Mouse (Mus musculus) kidney, adult 2 months (tissue): ENCODE data around the gene Dcdc2b.

Source experiments
- CTCF ChIP-seq: fragments of 200-500 bp; conservative IDR thresholded peaks from 2 replicates; pipeline ENCODE4 v1.5.1; 2011; ENCODE audit warnings: low read depth, mild to moderate bottlenecking, control low read depth, low read length, moderate library complexity, mixed read lengths; ENCODE audit not compliant: insufficient read depth, insufficient read length
- POLR2A ChIP-seq: fragments of 200-500 bp; IDR thresholded peaks from one replicate; pipeline ENCODE4 v1.6.1; 2011; ENCODE audit warnings: low read depth, low read length, control low read depth

GRCm38 (mm10) chr4:129625496-129625895 is 11.4 kb upstream of the Dcdc2b start:
- TF ChIP-seq POLR2A (no peak), CTCF (no peak)
